Mouse (Mus musculus) megakaryocyte, adult 5-6 weeks (primary cell): ENCODE data around the gene Myo5a. TPM values are rescaled to one million over a fixed set of nuclear protein-coding genes. Genes with fewer than 3 reads are reported as not detected.

ENCODE experiments used
- ATAC-seq: 2 replicates; pipeline ENCODE4 v1.8.0; 2016; ENCODE audit warnings: mild to moderate bottlenecking, inconsistent platforms; ENCODE audit not compliant: poor library complexity, severe bottlenecking
- total RNA-seq, 2 experiments: library from RNA; stranded (forward) in 1 of 2; stranded (reverse) in 1 of 2; fragments of 153-499, 151-499 nt in 1 of 2; fragments of 221-1000, 200-1000 nt in 1 of 2; gene quantifications; 2 replicates each; pipeline versions ENCODE4 v1.2.3 to v1.2.4; 2015 to 2017

Gene Myo5a
- total RNA-seq, 2 experiments from 2014 or later, result 119 to 168 TPM

DNA sequence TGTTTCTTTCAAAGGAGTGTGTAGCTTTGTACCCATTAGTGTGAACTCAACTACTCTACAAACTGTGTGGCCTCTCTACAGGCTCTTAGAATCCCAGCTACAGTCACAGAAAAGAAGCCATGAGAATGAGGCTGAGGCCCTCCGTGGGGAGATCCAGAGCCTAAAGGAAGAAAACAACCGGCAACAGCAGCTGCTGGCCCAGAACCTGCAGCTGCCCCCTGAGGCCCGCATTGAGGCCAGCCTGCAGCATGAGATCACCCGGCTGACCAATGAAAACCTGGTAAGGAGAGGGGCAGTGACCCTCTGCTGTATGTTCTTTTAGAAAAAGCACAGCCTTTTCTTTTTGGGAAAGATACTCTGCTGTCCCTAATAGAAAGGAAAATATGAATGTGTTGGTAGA lies 123.0 kb downstream of the Myo5a start:
- no peak for ATAC-seq

DNA sequence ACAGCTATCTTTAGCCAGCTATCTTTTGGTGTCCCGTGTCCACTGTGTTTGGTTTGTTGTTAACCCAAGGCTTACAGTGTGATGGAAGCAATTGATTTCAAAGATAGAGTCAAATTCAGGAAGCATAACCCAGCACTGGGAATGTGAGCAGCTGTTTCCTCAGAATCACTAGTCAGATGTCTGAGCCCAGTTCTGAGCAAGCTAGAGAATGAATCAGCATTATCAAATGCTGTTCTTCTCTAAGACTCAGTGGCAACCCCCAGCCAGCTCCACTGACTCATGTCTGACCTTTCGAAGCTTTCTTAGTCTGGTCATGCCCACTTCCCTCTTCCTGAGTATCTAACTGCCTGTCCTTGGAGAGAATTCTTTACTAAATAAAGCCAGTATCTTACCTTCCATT lies 125.5 kb downstream of the Myo5a start:
- ATAC-seq, result peak; percentile 81

- no peak for ATAC-seq
These were observed 126.5 kb downstream of the Myo5a start for GRCm38 (mm10) chr9:75197297-75197696.

DNA sequence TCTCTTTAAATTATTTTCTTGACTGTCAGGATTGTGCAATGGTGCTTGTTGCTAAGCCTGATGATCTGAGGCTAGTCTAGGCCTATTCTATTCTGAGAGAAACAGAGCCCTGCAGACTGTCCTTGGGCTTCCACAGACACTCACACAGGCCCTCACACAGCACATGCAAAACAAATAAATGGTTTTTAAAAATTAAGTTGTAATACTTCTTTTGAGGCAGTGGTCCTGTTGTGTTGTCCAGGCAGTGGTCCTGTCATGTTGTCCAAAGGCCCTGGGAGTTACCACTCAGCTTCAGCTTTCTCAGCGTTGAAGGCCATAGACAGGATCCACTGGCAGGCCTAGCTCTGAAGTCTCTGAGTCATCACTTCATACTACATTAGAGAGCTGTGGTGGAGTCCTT lies 130.7 kb downstream of the Myo5a start:
- ATAC-seq, result no peak

DNA sequence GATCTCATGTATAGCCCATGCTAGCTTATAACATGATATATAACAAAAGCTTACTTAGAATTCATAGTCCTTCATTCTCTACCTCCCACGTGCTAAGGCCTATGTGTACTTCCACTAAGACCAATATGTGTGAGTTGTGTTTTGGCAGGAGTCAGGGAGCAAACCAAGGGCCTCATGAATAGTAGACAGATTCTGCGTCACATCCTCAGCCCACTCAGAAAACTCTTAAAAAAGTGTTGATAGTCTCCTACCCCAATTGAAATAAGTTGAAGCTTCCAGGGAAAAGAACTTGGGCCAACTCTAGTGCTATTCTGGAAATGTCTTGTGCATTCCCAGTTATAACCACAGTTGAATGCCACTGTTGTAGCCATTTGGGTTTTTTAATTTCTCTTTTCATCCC lies 131.2 kb downstream of the Myo5a start:
- ATAC-seq, result no peak

DNA sequence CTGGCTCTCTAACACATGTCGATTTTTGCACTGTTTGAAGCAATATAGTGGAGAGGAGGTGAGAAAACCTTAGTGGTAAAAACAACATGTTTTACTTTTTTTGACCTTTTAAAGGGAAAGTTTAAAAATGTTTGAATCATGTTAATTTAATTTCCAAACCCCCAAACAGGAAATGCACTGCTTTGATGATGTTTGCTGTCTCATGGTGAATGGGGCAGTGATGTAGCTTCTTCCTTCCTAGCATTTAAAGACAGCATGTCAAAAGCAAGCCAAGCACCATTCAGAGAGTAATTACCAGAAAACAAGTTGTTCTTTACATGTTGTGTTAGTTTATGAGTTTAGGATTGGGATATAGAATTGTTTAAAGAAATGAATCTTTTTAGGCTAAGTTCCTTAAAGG lies 138.4 kb downstream of the Myo5a start:
- ATAC-seq, result no peak

DNA sequence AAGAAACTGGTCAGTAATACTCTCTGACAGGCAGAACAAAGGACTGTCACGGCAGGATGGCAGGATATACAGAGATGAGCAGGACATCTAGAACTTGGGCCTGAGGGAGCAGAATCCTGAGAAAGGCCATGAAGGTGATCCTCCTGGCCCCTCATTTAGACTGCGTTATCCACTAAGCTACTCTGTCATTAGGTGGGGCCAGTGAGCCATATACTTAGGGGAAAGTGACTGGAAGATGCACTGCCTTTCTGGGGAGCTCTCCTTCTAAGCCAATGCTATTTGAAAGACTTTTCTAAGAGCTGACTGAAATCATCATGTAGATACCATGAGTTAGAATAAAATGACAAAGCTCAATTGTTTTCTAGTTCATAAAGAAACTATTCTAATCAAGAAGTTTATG lies 139.5 kb downstream of the Myo5a start:
- no peak for ATAC-seq

DNA sequence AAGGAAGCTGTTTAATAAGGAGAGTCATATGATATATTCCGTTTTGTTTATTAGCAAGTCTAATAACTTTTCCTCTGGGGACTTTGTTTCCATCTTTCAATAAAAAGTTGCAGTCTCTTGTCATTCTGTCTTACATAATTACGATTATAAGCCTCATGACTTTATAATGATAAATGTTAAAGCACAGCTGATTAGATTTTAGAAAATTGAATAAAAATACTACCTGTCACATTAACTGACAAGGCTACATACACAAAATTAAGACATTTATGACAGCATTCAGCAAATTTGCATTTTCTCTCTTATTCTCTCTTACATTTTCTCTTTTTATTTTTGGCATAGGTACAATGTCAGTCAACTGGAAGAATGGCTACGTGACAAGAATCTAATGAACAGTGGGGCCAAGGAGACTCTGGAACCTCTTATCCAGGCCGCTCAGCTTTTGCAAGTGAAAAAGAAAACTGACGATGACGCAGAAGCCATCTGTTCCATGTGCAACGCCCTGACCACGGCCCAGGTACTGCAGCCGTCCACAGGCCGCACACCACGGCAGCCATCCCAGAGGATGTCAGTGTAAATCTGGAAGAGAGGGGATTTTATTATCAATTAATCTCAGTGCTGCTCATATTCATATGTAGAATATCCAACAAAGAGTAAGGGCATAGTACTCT lies 144.1 kb downstream of the Myo5a start:
- no peak for ATAC-seq

- no peak for ATAC-seq
These were observed 149.1 kb downstream of the Myo5a start for GRCm38 (mm10) chr9:75219942-75220341.

GRCm38 (mm10) chr9:75221420-75222287 lies 150.8 kb downstream of the Myo5a start:
- no peak; the same call in 1 of the 2 replicates for ATAC-seq

DNA sequence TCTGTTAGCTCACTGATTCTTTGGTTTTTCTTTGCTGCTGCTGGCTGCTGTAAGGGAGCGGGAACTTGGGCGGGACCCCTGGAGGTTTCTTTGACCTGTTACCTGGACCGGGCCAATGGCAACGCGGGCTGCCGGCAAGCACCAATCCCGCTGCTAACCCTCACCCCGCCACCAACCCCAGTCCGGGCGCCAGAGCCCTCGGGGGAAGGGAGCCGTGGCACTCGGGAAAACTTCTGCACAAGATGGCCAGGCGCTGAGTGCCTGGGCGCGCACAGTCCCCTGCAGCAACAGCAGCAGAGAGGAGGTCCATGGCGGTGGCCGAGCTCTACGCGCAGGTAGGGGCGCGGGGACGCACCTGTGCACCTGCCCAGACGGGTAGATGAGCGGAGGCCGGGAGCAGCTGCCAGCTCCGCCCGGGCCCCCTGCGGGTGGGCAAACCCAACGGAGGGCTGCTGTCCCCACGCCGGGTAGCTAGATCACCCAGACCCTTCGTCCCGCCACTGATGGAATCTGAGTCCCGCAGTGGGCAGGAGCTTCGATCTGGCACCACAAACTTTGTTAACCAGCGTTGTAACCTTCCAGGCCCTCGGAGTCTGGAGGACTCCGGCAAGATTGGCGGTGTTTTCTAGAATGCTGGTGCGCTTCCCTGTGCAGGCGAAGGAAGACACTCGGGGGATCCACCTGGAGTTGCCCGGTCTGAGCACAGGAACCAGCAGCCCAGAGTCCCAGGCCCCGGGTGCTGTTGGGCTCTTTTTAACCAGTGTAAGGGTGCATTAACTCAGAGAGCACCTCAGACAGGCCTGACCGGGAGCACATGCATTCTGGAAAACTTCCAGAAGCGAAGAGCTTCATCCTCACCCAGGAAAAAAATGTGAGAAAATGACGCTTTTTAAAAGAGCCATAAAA lies 161.3 kb downstream of the Myo5a start, which contains the start of gene Myo5c:
Gene Myo5c (plus strand): TSS at position 180 of the 906 bp plus-strand sequence.
- ATAC-seq, result no peak

DNA sequence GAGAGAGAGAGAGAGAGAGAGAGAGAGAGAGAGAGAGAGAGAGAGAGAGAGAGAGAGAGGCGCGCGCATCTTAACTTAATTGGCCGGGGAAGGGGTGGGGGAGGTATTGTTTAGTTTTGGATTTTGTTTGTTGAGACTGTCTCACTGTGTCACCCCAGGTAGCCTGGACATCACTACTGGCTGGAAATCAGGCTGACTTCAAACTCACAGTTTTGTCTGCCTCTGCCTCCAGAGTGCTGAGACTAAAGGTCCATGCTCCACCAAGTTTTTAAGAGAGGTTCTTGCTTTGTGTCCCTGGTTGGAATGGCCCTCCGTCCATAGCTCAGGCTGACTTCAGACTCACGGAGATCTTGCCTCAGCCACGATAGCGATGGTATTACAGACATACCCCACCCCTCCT lies 162.0 kb downstream of the Myo5a start:
- no peak for ATAC-seq

GRCm38 (mm10) chr9:75234271-75234741 lies 163.5 kb downstream of the Myo5a start:
- ATAC-seq, result no peak

- ATAC-seq, result no peak
These were observed 164.3 kb downstream of the Myo5a start for GRCm38 (mm10) chr9:75234983-75235627.

DNA sequence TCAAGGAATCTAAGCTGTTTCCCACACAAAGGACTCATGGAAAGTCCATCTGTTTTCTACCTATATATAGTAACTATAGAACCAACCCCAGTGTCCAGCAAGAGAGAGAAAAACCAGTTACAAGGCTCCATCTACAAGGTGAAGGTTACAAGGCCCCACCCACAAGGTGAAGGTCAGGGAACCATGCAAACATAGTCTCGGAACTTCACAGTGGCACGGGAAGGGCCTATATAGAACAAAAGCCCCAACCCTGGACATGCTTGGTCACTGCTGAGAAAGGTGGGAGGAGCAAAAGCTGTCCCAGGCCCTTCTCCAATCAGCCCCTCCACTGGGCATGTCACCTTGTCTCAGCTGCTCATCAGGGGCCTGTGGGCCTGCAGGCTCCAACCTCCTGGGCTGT lies 164.9 kb downstream of the Myo5a start:
- ATAC-seq, result no peak

- ATAC-seq, result no peak
These were observed 165.8 kb downstream of the Myo5a start for GRCm38 (mm10) chr9:75236416-75237308.

DNA sequence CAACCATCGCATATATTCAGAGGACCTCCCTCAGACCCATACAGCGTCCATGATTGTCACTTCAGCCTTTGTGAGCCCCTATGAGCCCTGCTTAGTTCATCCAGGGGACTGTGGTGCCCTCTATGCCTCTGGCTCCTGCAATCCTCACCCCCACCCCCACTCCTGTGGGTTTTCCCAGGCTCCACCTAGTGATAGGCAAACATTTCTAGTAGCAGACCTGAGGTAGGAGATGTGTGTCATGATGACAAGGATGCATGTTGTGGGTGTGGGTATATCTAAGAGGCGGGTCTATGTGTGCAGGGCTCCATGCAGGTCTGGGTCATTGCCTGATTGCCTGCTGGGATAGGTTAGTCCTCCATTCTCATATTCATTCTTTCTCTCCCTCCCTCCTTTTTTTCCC lies 167.4 kb downstream of the Myo5a start:
- no peak for ATAC-seq

DNA sequence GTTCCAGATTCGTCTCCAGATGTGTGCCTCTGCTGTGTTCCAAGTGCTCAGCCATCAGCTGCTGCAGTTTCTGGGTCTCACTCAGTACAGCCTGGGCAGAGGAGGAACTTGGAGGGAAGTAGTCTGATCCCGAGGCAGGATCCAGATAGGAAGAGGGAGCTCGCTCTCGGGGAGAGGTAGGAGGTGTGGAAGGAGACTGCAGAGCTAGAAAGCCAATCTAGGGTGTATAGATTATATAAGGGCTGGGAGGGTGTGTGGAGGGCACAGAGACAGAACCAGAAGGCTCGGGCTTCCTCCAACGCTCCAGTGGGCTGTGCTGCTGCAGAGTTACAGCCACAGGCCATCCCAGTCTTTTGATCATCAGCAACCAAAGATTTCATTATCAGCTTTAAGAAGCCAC lies 172.2 kb downstream of the Myo5a start:
- no peak for ATAC-seq

DNA sequence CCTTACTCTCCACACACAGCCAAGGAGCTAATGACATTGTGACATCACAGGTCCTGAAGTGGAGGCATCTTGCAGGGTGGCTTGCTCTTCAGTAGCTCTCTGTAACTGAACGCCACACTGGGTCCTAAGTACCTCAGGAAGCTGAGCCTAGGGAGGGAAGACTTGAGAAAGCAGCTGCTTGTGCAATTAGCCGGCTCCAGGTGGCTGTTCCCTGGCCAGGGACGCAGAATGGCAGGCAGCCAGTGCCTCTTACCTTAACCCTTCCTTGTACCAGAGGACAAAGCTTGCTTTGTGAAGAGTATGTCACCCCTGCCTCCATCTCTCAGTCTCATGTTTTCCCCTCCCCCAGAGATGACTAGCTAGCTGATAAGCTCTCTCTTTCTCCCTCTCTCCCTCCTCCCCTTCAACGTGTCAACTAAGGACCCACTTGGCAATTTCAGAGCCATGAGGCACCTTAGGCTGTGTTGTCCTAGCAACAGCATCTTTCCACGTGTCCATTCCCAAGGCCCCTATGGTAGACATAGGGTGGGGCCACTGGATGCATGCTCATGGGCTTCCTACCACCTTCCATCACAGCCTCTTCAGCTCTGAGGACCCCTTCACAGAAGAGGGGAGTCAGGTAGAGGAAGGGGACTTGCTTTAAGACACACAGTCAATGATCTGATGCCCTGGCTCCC lies 173.1 kb downstream of the Myo5a start:
- ATAC-seq, result no peak
